Mouse (Mus musculus) layer of hippocampus, adult 18-20 months (tissue): ENCODE results near the gene Irf4. TPM values are rescaled to one million over a fixed set of nuclear protein-coding genes. Genes with fewer than 3 reads are reported as not detected.

ENCODE experiments used
- DNase-seq, 2 experiments: peaks; one replicate each; pipeline ENCODE4 v3.0.0; 2022; ENCODE audit warnings: low spot score in 2 of 2
- total RNA-seq, 2 experiments: library from RNA; stranded (reverse); gene quantifications; 2 replicates each; pipeline ENCODE4 v1.2.3; 2021

The Irf4 gene
- total RNA-seq, 2 experiments from 2014 or later = 0.22 to 0.43 TPM

- no peak for DNase-seq
Observed at GRCm38 (mm10) chr13:30795960-30796359, 46.9 kb downstream of the Irf4 start.

DNA sequence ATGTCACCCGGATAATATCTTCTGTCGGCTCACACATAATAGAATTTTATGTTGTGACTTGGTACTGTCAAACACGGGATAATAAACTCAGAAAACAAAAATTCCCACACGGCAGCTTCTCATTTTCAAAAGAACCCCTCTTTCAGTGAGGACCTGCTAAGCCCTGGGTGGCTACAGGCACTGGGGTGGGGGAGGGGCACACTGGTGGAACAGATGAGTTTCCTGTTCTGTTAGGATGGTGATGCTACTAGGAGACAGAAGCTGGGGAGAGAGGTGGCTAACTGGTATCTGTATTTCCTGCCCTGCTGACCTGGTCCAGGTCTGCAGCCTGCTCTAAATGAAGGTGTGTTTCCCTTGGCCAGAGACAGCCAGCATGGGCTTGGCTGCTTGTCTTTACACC is 52.9 kb downstream of the Irf4 start:
- no peak for DNase-seq

GRCm38 (mm10) chr13:30802336-30802955 is 53.4 kb downstream of the Irf4 start:
- DNase-seq = no peak

- no peak for DNase-seq
Observed at GRCm38 (mm10) chr13:30809240-30809639, 60.2 kb downstream of the Irf4 start.

GRCm38 (mm10) chr13:30813464-30813863 is 64.4 kb downstream of the Irf4 start:
- no peak for DNase-seq

DNA sequence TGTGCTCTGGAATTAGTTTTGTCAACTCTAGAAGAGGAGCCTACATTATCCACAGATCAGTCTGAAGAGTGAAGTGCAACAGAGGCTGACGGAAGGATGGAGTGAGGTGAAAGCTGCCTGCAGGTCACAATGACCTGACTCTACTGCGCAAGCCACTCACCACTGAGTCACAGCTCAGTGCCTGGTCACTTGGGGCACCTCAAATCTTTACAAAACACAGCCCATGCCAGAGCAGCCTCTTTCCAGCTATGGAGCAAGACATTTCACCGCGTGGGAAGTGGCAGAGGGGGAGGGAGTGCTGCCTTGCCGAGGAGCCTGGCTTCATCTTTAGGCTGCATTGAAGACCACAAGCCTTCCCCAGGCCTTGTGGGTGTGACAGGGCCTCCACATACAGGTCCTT is 65.2 kb downstream of the Irf4 start:
- no peak for DNase-seq

Other genes with a start within 250 kb of the Irf4 start
- gene Uqcrfs1, start 203.9 kb upstream of the Irf4 start, total RNA-seq = 100 to 1,000 TPM; 152 to 156 TPM
- 10 to 100 TPM; 23.7 to 25.6 TPM for gene Dusp22, start 89.2 kb upstream of the Irf4 start, total RNA-seq
- gene Hus1b, start 198.5 kb downstream of the Irf4 start, total RNA-seq = under 1 TPM; 0.35 to 0.56 TPM
- gene Exoc2, start 224.9 kb downstream of the Irf4 start, total RNA-seq = 10 to 100 TPM; 34.7 to 37.3 TPM
- not detected for gene Gm5447, start 225.0 kb downstream of the Irf4 start, total RNA-seq